Mouse (Mus musculus) intestine, embryonic 15.5 days (tissue): ENCODE results near the gene Usp46. TPM values are rescaled to one million over a fixed set of nuclear protein-coding genes. Genes with fewer than 3 reads are reported as not detected.
"Not testable (repeated sequence)": the region's sequence is repeated elsewhere in the genome, so short reads cannot be mapped to it uniquely, and the experiment has no call there.

ENCODE experiments used
- ATAC-seq: fragments of 200-750 bp; cut with Nextera tagmentation; 2 replicates; pipeline ENCODE4 v1.8.0; 2017; ENCODE audit warnings: moderate TSS enrichment, moderate library complexity
- H3K27ac ChIP-seq: fragments of 300-500 bp; sonication (generic); 2 replicates; pipeline ENCODE4 v1.5.1; 2015; ENCODE audit warnings: mild to moderate bottlenecking, inconsistent platforms
- H3K27me3 ChIP-seq: fragments of 300-500 bp; sonication (generic); replicated peaks from 2 replicates; pipeline ENCODE4 v1.6.1; 2015; ENCODE audit warnings: inconsistent platforms
- H3K36me3 ChIP-seq: fragments of 300-500 bp; sonication (generic); 2 replicates; pipeline ENCODE4 v1.6.1; 2015; ENCODE audit warnings: inconsistent platforms
- H3K4me1 ChIP-seq: fragments of 300-500 bp; sonication (generic); replicated peaks from 2 replicates; pipeline ENCODE4 v1.6.1; 2015; ENCODE audit warnings: inconsistent platforms
- H3K4me2 ChIP-seq: fragments of 300-500 bp; sonication (generic); replicated peaks from 2 replicates; pipeline ENCODE4 v1.6.1; 2015; ENCODE audit warnings: mild to moderate bottlenecking, inconsistent platforms
- H3K4me3 ChIP-seq: fragments of 300-500 bp; sonication (generic); replicated peaks from 2 replicates; pipeline ENCODE4 v1.5.1; 2015; ENCODE audit warnings: inconsistent platforms
- H3K9ac ChIP-seq: fragments of 300-500 bp; sonication (generic); 2 replicates; pipeline ENCODE4 v1.6.1; 2015; ENCODE audit warnings: inconsistent platforms
- H3K9me3 ChIP-seq: fragments of 300-500 bp; sonication (generic); 2 replicates; pipeline ENCODE4 v1.6.1; 2016; ENCODE audit warnings: inconsistent platforms
- WGBS: fragments of 180-500 bp; shearing (Covaris S2); methylation state at CpG from one replicate; pipeline ENCODE4 v1.1.7; 2015; 5-methylcytosine and 5-hydroxymethylcytosine counted together
- polyA plus RNA-seq: library from polyadenylated mRNA; unstranded; fragments of >200 nt; fragmentation: Nextera tagmentation; extraction: Ambion mirVana; gene quantifications from 2 replicates; pipeline ENCODE4 v1.2.1, GENCODE M21; 2015

Gene Usp46
- polyA plus RNA-seq, 1 experiment from 2014 or later: 22.9 TPM

DNA sequence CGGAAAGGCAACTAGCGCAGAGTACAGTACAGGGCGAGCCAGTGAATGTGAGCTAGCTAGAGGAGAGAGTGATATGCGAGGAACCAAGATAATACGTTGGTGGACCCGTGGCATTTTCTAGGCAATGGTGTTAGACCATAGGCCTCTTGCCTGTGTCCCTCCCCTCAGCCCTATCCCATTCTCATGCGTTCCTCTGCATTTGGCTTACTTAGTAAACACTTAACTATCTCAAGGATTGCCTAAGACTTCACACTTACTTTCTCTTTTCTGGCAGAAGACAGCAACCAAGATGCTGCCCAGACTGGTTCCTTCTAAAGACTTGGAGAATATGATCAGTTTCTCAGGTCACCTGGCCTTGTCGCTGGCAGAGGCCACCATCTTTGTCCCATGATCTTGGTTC is 98.9 kb downstream of the Usp46 start:
- Histone ChIP-seq H3K9ac (no peak overlapping the region), H3K27ac (peak overlapping the region; percentile 41; the same call in 1 of the 2 replicates), H3K9me3 (no peaks in the 10 kb centered on the region), H3K27me3 (no peaks in the 10 kb centered on the region), H3K36me3 (no peaks in the 10 kb centered on the region), H3K4me3 (no peak overlapping the region), H3K4me1 (0 out of 2 replicates have a peak, but pooled peaks cover 3% of the 10 kb centered on the region), H3K4me2 (no peak overlapping the region)
- 84% methylated on average over 8 of the region's 8 CpGs for WGBS
- no peak for ATAC-seq

DNA sequence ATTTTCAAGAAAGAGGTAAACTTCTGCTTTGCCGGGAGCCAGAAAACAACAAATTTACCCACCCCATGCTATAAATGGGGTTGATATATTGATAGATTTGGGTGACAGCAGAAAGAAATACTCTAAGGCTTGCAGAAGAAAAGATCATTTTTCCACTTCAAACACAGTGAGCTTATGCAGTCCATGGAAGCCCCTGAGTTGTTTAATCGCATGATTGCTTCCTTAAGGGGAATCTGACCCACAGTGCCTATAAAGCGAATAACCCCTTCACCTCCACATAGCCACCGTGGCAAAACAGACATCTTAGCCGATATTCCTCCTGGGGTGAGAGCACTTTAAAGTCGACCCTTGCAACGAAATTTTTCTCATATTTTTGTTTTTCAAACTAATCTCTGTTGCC is 108.5 kb downstream of the Usp46 start:
- Histone ChIP-seq H3K36me3 (no peaks in the 10 kb centered on the region), H3K27ac (no peak overlapping the region), H3K4me3 (no peak overlapping the region), H3K4me2 (no peak overlapping the region), H3K27me3 (no peaks in the 10 kb centered on the region), H3K9ac (no peak overlapping the region), H3K9me3 (no peaks in the 10 kb centered on the region), H3K4me1 (no peaks in the 10 kb centered on the region)
- ATAC-seq: no peak
- WGBS: 76% methylated on average over 7 of the region's 7 CpGs

DNA sequence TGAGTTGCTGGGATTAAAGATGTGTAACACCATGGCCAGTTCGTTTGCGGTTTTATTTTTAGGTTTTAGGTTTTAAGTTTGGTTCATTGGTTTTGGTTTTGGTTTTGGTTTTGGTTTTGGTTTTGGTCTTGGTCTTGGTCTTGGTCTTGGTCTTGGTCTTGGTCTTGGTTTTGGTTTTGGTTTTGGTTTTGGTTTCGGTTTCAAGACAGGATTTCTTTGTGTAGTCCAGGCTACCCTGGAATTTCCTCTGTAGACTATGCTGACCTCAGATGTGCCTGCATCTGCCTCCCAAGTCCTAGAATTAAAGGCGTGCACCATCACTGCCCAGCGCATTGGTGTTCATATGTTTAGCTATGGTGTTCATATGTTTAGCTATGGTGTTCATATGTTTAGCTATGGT is 109.6 kb downstream of the Usp46 start:
- not testable (repeated sequence) for H3K27me3 ChIP-seq, H3K9ac ChIP-seq, H3K9me3 ChIP-seq, H3K4me2 ChIP-seq, H3K27ac ChIP-seq, H3K36me3 ChIP-seq, H3K4me3 ChIP-seq, ATAC-seq, H3K4me1 ChIP-seq
- WGBS: 92% methylated on average over 5 of the region's 5 CpGs

DNA sequence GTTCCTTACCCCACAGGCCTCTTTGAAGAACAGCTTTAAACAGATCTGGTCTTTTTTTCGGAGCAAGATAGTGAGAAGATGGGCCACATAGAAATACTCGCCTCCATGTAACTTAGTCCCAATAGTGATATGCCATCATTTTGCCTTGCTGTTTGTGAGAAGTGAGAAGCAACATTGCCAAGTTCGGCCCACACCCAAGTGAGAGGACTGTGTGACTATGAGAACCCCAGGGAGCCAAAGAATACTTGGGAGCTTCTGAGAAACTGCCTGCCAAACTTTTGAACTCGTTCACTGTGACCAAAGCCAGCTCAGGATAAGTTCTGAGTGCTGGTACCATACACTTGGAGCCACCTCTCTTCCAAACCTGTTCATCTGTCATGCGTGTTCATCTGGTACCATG is 110.1 kb downstream of the Usp46 start:
- Histone ChIP-seq H3K4me1 (no peaks in the 10 kb centered on the region), H3K9me3 (no peaks in the 10 kb centered on the region), H3K36me3 (no peaks in the 10 kb centered on the region), H3K27ac (no peak overlapping the region), H3K27me3 (no peaks in the 10 kb centered on the region), H3K4me3 (no peak overlapping the region), H3K4me2 (no peak overlapping the region), H3K9ac (no peak overlapping the region)
- WGBS: 90% methylated on average over 5 of the region's 5 CpGs
- ATAC-seq: no peak

DNA sequence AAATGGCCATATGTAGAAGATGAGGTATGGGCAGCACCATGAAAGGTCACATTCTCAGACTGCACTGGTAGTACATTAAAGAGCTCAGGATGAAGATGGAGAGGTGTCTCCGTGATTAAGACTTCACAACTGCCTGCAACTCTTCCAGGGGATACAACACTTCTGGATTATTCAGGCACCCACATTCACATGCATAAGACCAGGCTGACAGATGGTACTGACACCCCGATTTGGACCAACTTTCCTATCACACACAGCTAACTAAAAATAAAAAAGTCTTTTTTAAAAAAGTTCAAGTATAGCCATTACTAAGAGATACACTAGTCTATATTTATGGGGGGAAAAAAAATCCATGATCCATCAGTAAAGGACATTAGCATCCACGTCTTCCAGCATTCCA is 112.5 kb downstream of the Usp46 start:
- Histone ChIP-seq H3K27ac (no peak overlapping the region), H3K4me3 (no peak overlapping the region), H3K36me3 (no peaks in the 10 kb centered on the region), H3K9ac (no peak overlapping the region), H3K27me3 (no peaks in the 10 kb centered on the region), H3K4me2 (no peak overlapping the region), H3K4me1 (no peaks in the 10 kb centered on the region), H3K9me3 (no peaks in the 10 kb centered on the region)
- no peak for ATAC-seq
- 80% methylated on average over 3 of the region's 3 CpGs for whole genome bisulfite sequencing

DNA sequence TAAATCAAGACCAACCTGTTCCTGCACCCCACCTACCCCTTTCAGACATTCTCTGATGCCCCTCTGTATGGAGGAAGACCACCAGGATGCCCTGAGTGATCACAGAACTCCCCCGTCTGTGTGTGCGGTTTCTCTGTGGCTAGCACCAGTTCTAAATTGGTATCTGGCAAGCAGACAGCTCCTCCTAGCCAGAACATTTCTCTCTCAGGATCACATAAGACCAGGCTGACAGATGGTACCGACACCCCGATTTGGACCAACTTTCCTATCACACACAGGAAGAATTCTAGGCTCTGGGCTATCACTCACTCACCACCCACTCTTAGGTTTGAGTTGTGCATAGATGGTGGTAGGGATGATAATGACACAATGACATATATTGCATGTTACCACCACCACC is 113.2 kb downstream of the Usp46 start:
- Histone ChIP-seq H3K9ac (no peak overlapping the region), H3K4me1 (no peaks in the 10 kb centered on the region), H3K4me2 (no peak overlapping the region), H3K27ac (no peak overlapping the region), H3K27me3 (no peaks in the 10 kb centered on the region), H3K36me3 (no peaks in the 10 kb centered on the region), H3K9me3 (no peaks in the 10 kb centered on the region), H3K4me3 (no peak overlapping the region)
- ATAC-seq: no peak
- 92% methylated on average over 4 of the region's 4 CpGs for WGBS

DNA sequence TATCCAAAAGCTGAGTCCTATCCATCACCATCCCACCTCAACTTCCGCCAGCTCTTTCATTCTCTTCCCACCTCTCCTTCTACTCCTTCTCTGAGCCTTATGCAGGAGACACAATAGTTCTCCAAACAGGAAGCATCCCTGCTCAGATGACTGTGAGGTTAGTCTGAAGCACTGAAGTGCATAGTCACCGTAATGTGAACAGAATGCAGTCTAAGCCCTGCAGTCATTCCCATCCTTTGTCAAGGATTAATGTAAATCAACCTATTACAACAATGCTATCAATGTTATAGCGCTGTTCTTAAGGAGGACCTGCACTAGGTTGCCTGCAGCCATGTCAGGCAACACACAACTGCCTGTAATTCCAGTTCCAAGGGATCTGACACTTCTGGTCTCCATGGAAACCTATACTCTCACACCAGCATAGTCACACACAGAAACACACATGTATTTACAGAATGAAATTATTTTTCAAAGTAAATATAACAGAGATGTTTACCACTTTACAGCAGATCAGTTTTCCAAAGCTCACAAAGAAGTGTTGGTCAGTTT is 115.1 kb downstream of the Usp46 start:
- Histone ChIP-seq H3K36me3 (no peaks in the 10 kb centered on the region), H3K9ac (no peak overlapping the region), H3K27ac (no peak overlapping the region), H3K4me1 (no peaks in the 10 kb centered on the region), H3K27me3 (no peaks in the 10 kb centered on the region), H3K9me3 (no peaks in the 10 kb centered on the region), H3K4me3 (no peak overlapping the region), H3K4me2 (no peak overlapping the region)
- ATAC-seq: no peak
- WGBS: 85% methylated on average over 3 of the region's 3 CpGs

DNA sequence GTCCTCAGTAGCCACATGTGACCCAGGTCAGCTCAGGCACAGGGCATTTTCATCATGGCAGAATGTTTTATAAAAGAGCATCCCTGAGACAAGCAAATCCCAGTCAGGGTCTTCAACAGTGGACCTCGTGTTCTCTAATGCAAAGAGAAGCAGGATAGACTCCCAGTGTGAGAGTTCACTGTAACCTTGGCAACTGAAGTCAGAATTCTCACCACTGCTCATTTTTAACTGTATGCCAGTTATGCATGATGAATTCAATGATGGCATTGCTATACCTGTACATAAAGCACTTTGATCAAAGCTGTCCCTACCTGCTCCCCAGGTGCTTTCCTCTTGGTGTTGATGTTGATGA is 116.6 kb downstream of the Usp46 start:
- 77% methylated on average over 1 of the region's 1 CpGs for WGBS
- Histone ChIP-seq H3K9me3 (no peaks in the 10 kb centered on the region), H3K4me1 (no peaks in the 10 kb centered on the region), H3K27ac (no peak overlapping the region), H3K4me2 (no peak overlapping the region), H3K27me3 (no peaks in the 10 kb centered on the region), H3K4me3 (no peak overlapping the region), H3K9ac (no peak overlapping the region), H3K36me3 (no peaks in the 10 kb centered on the region)
- no peak for ATAC-seq

DNA sequence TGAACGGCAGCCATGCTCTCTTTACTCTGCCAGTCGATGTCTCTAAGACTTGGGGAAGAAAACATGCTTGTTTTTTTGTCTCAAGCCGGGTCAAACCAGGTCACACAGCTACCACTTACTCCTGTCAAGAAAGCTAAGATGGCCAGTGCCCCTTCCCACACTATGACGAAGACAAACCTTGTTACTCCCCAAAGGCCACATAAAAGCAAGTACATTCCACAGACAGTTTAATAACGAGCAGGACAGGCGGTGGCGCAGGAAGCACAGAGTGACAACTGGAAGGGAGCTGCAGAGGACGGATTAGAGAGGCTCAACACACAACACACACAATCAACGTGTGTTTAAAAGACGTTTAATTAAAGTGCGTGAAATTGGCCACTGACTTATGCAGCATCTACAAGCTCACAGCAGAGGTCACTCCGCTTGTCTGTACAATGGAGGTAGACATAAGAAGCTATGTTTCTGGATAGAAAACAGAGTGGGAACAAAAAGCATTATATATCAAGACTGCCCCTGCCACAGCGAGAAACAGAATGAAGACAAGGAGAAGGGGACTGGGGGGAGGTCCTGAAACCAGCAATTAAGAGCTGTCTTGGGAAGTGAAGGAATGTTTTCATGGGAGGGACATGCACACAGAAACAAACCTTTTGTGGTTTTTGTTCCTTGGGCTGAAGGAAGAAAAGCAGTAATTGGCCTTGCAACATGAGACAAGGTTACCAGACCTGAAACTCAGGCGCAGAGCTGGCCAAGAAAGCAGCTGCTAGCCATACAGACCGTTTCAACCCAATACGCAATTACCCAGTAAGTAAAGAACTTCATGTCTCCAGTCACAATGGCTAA is 117.2 kb downstream of the Usp46 start:
- 70% methylated on average over 16 of the region's 16 CpGs for WGBS
- H3K27ac ChIP-seq: no peak overlapping the region
- no peaks in the 10 kb centered on the region for H3K9me3 ChIP-seq
- no peak overlapping the region for H3K9ac ChIP-seq
- no peak for ATAC-seq
- H3K36me3 ChIP-seq: no peaks in the 10 kb centered on the region
- no peak overlapping the region for H3K4me2 ChIP-seq
- H3K27me3 ChIP-seq: no peaks in the 10 kb centered on the region
- no peak overlapping the region for H3K4me3 ChIP-seq
- no peaks in the 10 kb centered on the region for H3K4me1 ChIP-seq

Other genes with a start within 250 kb of the Usp46 start
- gene Rasl11b, start 126.9 kb upstream of the Usp46 start, polyA plus RNA-seq: 34.9 and 38.3 TPM in 2 replicates